In the genomic region with DNA sequence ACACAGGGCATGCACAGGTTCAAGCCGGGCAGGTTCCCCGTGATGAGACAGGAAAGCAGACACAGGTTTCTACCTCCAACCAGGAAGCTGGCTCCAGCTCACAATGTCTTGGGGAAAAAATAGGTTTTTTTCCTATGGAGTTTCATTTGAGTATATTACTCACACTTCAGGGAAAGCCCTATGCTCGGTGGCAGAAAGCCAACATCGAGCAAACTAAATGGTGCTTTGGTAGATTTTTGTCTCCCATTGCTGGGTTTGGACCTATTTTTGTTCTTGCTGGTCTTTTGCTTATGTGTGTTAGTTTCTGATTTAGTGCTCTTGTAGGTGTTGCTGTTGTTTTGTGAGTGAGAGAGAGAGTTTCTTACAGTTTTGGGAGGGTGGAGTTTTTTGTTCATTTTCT, we compare ENCODE assay signal across 29 mouse cellular contexts.
A peak's percentile ranks its signal among the peaks of the same experiment; 100 is the strongest.
DNase-seq lines count a peak whose midpoint lies in the region; TF ChIP-seq lines count a peak whose summit lies in the region.
"Had no signal": no experiment of that assay in that cellular context is flagged by ENCODE, and none has a peak within 500 bp of the region (broad histone marks: within the 10 kb centered on the region; RNA-seq: fewer than 3 reads in every experiment).

No protein-coding gene starts in this region.

- H3K4me1 ChIP-seq in embryonic fibroblast, embryonic 13.5 days (ENCODE audit: control insufficient read depth, insufficient read depth, low read length): no peaks in the 10 kb centered on the region
- H3K4me1 ChIP-seq: embryonic facial prominence, embryonic 12.5 days; forebrain, embryonic 10.5 days; heart, embryonic 10.5 days; heart, embryonic 15.5 days; hindbrain, embryonic 12.5 days; limb, embryonic 13.5 days; megakaryocyte, embryonic 14.5 days; midbrain, embryonic 12.5 days; neural tube, embryonic 12.5 days had no signal

- peak; percentile 20 to 53 for DNase-seq in frontal cortex, postnatal 36 days (ENCODE audit: low spot score in 2 of 2)
- no peak for DNase-seq in frontal cortex, postnatal 10 days (ENCODE audit: low spot score in 2 of 2)
- DNase-seq in right cerebral cortex, adult 18-20 months: peak; percentile 36
- DNase-seq in right cerebral cortex, postnatal 4 days: no peak
- DNase-seq in urinary bladder, adult 2 months (ENCODE audit: low spot score): no peak
- DNase-seq: adrenal gland, adult 8-10 months; cerebellum, adult 8-10 months; cerebellum, postnatal 36 days; embryo, embryonic 11 days; gastrocnemius, postnatal 25 days; heart, adult 11 months; heart, postnatal 36 days; kidney, adult 9 months; kidney, postnatal 10 days; layer of hippocampus, postnatal 36 days; lung, postnatal 4 days; thymus, adult 2 months; thymus, postnatal 4 days had no signal

- TF ChIP-seq POLR2A in embryonic fibroblast, embryonic 13.5 days (IDR thresholded peaks at IDR 0.05; ENCODE audit: low read depth, low read length): no peak

- TF ChIP-seq CTCF in embryonic fibroblast, embryonic 13.5 days (IDR thresholded peaks at IDR 0.05; ENCODE audit: borderline replicate concordance, insufficient read depth, low read length): no peak

- peak overlapping the region; percentile 37; the same call in 1 of the 2 replicates for H3K27ac ChIP-seq in embryonic fibroblast, embryonic 13.5 days (ENCODE audit: insufficient read depth, low read length)
- H3K27ac ChIP-seq: embryonic facial prominence, embryonic 12.5 days; forebrain, embryonic 10.5 days; heart, embryonic 10.5 days; heart, embryonic 15.5 days; hindbrain, embryonic 12.5 days; limb, embryonic 13.5 days; midbrain, embryonic 12.5 days; neural tube, embryonic 12.5 days had no signal

- no peak overlapping the region for H3K4me3 ChIP-seq in embryonic fibroblast, embryonic 13.5 days (ENCODE audit: insufficient read depth, low read length)
- H3K4me3 ChIP-seq: embryonic facial prominence, embryonic 12.5 days; forebrain, embryonic 10.5 days; heart, embryonic 10.5 days; heart, embryonic 15.5 days; hindbrain, embryonic 12.5 days; limb, embryonic 13.5 days; megakaryocyte, embryonic 14.5 days; midbrain, embryonic 12.5 days; myocyte; neural tube, embryonic 12.5 days had no signal

Comparison
In these comparisons a context has a peak if more than half of its experiments do, and no peak if none do; other contexts are left out.
1. DNase-seq: peak in frontal cortex, postnatal 36 days (2 of 2) and right cerebral cortex, adult 18-20 months (single experiment); none in frontal cortex, postnatal 10 days (0 of 2), right cerebral cortex, postnatal 4 days (single experiment) and urinary bladder, adult 2 months (single experiment).